ENCODE assay signal across 20 mouse cellular contexts in the genomic region with DNA sequence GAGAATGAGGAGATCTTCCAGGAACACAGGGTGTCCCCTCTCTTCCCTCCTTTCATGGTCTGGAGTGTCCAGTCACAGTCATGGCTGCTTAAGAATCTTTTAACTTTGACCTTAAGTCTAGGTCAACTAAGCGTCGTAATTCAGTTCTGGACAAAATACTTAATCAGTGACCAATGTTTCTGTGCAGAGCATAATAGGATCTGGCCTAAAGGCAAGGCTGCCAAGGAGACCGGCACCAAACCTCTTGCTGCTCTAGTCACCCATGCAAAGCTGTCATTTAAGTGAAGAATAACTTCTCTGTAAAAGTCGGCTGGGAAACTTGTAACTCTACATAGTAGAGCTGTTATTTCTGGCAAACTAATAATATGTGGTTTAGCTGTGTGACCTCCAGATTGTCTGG.
"Had no signal": no experiment of that assay in that cellular context is flagged by ENCODE, and none has a peak within 500 bp of the region (broad histone marks: within the 10 kb centered on the region; RNA-seq: fewer than 3 reads in every experiment).

No protein-coding gene starts in this region.

- H3K4me2 ChIP-seq: intestine, embryonic 15.5 days; limb, embryonic 13.5 days; liver, embryonic 12.5 days; liver, embryonic 15.5 days; lung, embryonic 15.5 days; midbrain, embryonic 13.5 days; neural tube, embryonic 13.5 days had no signal

- H3K9ac ChIP-seq: intestine, embryonic 15.5 days; limb, embryonic 13.5 days; liver, embryonic 12.5 days; liver, embryonic 15.5 days; lung, embryonic 15.5 days; midbrain, embryonic 13.5 days; neural tube, embryonic 13.5 days had no signal

- H3K9me3 ChIP-seq: intestine, embryonic 15.5 days; limb, embryonic 10.5 days; limb, embryonic 13.5 days; liver, embryonic 12.5 days; liver, embryonic 15.5 days; lung, embryonic 15.5 days; megakaryocyte, embryonic 14.5 days; midbrain, embryonic 10.5 days; midbrain, embryonic 13.5 days; neural tube, embryonic 13.5 days had no signal

- H3K36me3 ChIP-seq: intestine, embryonic 15.5 days; limb, embryonic 10.5 days; limb, embryonic 13.5 days; lung, embryonic 15.5 days; midbrain, embryonic 10.5 days had no signal

- H3K27me3 ChIP-seq: intestine, embryonic 15.5 days; limb, embryonic 13.5 days; liver, embryonic 12.5 days; liver, embryonic 15.5 days; lung, embryonic 15.5 days; megakaryocyte, embryonic 14.5 days; midbrain, embryonic 13.5 days; neural tube, embryonic 13.5 days had no signal

- DNase-seq: liver; lung, adult 18-20 months; lung, postnatal 10 days; lung, postnatal 36 days; right cerebral cortex, postnatal 25 days; spleen, adult 18-20 months; thymus, adult 18-20 months; thymus, postnatal 36 days had no signal

- ATAC-seq: intestine, embryonic 15.5 days; liver, embryonic 12.5 days; midbrain, embryonic 13.5 days; midbrain, embryonic 16.5 days had no signal

- H3K4me3 ChIP-seq: intestine, embryonic 15.5 days; limb, embryonic 10.5 days; limb, embryonic 13.5 days; liver, embryonic 12.5 days; liver, embryonic 15.5 days; lung, embryonic 15.5 days; midbrain, embryonic 10.5 days; midbrain, embryonic 13.5 days; myocyte; neural tube, embryonic 13.5 days had no signal

- H3K27ac ChIP-seq: intestine, embryonic 15.5 days; limb, embryonic 10.5 days; limb, embryonic 13.5 days; liver, embryonic 12.5 days; liver, embryonic 15.5 days; lung, embryonic 15.5 days; midbrain, embryonic 10.5 days; midbrain, embryonic 13.5 days; neural tube, embryonic 13.5 days had no signal
